Mouse (Mus musculus) liver, postnatal 0 days (tissue): ENCODE measurements around the gene Camk1g.

ENCODE experiments used
- CTCF ChIP-seq: sonication (generic); IDR thresholded peaks from 2 replicates; pipeline ENCODE4 v1.5.1; 2016; ENCODE audit warnings: antibody characterized with exemption, low read depth
- EP300 ChIP-seq: IDR thresholded peaks from 2 replicates; pipeline ENCODE4 v1.6.1; 2016; ENCODE audit warnings: antibody characterized with exemption, low read depth, mild to moderate bottlenecking

GRCm38 (mm10) chr1:193370096-193370495 lies at the start of gene Camk1g:
- no peak for TF ChIP-seq CTCF
- TF ChIP-seq EP300, result no peak
